Mouse (Mus musculus): Measurements from ENCODE around the gene Ptprcap. TPM values are rescaled to one million over a fixed set of nuclear protein-coding genes. Genes with fewer than 3 reads are reported as not detected.

The Ptprcap gene
- polyA plus RNA-seq, 1 experiment from 2014 or later = 0.82 TPM

GRCm38 (mm10) chr19:4113806-4114230 lies 39.6 kb upstream of the Ptprcap start:
- no peak overlapping the region for H3K4me2 ChIP-seq (ENCODE audit: low read length)
- no peak overlapping the region for H3K4me3 ChIP-seq (ENCODE audit: control insufficient read depth in 1 of 2, insufficient read depth in 1 of 2, low read depth in 1 of 2, low read length in 2 of 2)
- WGBS = 48% methylated on average over 5 of the region's 5 CpGs
- H3K27ac ChIP-seq (replicated peaks in 1 of 2; ENCODE audit: control insufficient read depth in 1 of 2, insufficient read depth in 1 of 2, low read depth in 2 of 2, low read length in 2 of 2) = peak overlapping the region; percentile 23 to 69; a peak in 2 of 4 replicates
- H3K9me3 ChIP-seq (ENCODE audit: control insufficient read depth, low read length) = no peaks in the 10 kb centered on the region
- H3K27me3 ChIP-seq (ENCODE audit: control insufficient read depth, insufficient read depth, low read length) = no peaks in the 10 kb centered on the region
- peaks cover 7 to 16% of the 10 kb centered on the region in 2 experiments; a peak in 3 of 4 replicates for H3K4me1 ChIP-seq (ENCODE audit: control insufficient read depth in 2 of 2, insufficient read depth in 2 of 2, low read length in 2 of 2)
- H3K36me3 ChIP-seq (ENCODE audit: control insufficient read depth, insufficient read depth, low read length) = peaks cover 87% of the 10 kb centered on the region
- ATAC-seq (ENCODE audit: insufficient number of reproducible peaks, insufficient read depth, low FRiP score, low read depth) = no peak
- peak overlapping the region; percentile 38; the same call in 1 of the 2 replicates for H3K9ac ChIP-seq (ENCODE audit: low read length)

GRCm38 (mm10) chr19:4114551-4114950 lies 38.9 kb upstream of the Ptprcap start:
- WGBS = 92% methylated on average over 10 of the region's 10 CpGs
- Histone ChIP-seq H3K4me1 (ENCODE audit: control insufficient read depth in 2 of 2, insufficient read depth in 2 of 2, low read length in 2 of 2) (peaks cover 7 to 16% of the 10 kb centered on the region in 2 experiments; a peak in 3 of 4 replicates), H3K36me3 (ENCODE audit: control insufficient read depth, insufficient read depth, low read length) (peaks cover 80% of the 10 kb centered on the region), H3K4me2 (ENCODE audit: low read length) (no peak overlapping the region), H3K4me3 (ENCODE audit: control insufficient read depth in 1 of 2, insufficient read depth in 1 of 2, low read depth in 1 of 2, low read length in 2 of 2) (no peak overlapping the region), H3K27me3 (ENCODE audit: control insufficient read depth, insufficient read depth, low read length) (no peaks in the 10 kb centered on the region), H3K9me3 (ENCODE audit: control insufficient read depth, low read length) (no peaks in the 10 kb centered on the region), H3K9ac (ENCODE audit: low read length) (no peak overlapping the region), H3K27ac (replicated peaks in 1 of 2; ENCODE audit: control insufficient read depth in 1 of 2, insufficient read depth in 1 of 2, low read depth in 2 of 2, low read length in 2 of 2) (no peak overlapping the region)
- ATAC-seq (ENCODE audit: insufficient number of reproducible peaks, insufficient read depth, low FRiP score, low read depth) = no peak

GRCm38 (mm10) chr19:4115144-4115543 lies 38.3 kb upstream of the Ptprcap start:
- H3K4me2 ChIP-seq (ENCODE audit: low read length) = no peak overlapping the region
- no peak overlapping the region for H3K27ac ChIP-seq (replicated peaks in 1 of 2; ENCODE audit: control insufficient read depth in 1 of 2, insufficient read depth in 1 of 2, low read depth in 2 of 2, low read length in 2 of 2)
- H3K36me3 ChIP-seq (ENCODE audit: control insufficient read depth, insufficient read depth, low read length) = peaks cover 82% of the 10 kb centered on the region
- H3K9ac ChIP-seq (ENCODE audit: low read length) = no peak overlapping the region
- WGBS = 91% methylated on average over 10 of the region's 10 CpGs
- no peaks in the 10 kb centered on the region for H3K27me3 ChIP-seq (ENCODE audit: control insufficient read depth, insufficient read depth, low read length)
- H3K4me3 ChIP-seq (ENCODE audit: control insufficient read depth in 1 of 2, insufficient read depth in 1 of 2, low read depth in 1 of 2, low read length in 2 of 2) = no peak overlapping the region
- H3K9me3 ChIP-seq (ENCODE audit: control insufficient read depth, low read length) = no peaks in the 10 kb centered on the region
- peaks cover 7 to 16% of the 10 kb centered on the region in 2 experiments; a peak in 3 of 4 replicates for H3K4me1 ChIP-seq (ENCODE audit: control insufficient read depth in 2 of 2, insufficient read depth in 2 of 2, low read length in 2 of 2)
- ATAC-seq (ENCODE audit: insufficient number of reproducible peaks, insufficient read depth, low FRiP score, low read depth) = no peak

- Histone ChIP-seq H3K9me3 (ENCODE audit: control insufficient read depth, low read length) (no peaks in the 10 kb centered on the region), H3K36me3 (ENCODE audit: control insufficient read depth, insufficient read depth, low read length) (peaks cover 79% of the 10 kb centered on the region), H3K9ac (ENCODE audit: low read length) (no peak overlapping the region), H3K27me3 (ENCODE audit: control insufficient read depth, insufficient read depth, low read length) (no peaks in the 10 kb centered on the region), H3K4me2 (ENCODE audit: low read length) (no peak overlapping the region), H3K4me1 (ENCODE audit: control insufficient read depth in 2 of 2, insufficient read depth in 2 of 2, low read length in 2 of 2) (peaks cover 11 to 21% of the 10 kb centered on the region in 2 experiments; a peak in 3 of 4 replicates), H3K27ac (replicated peaks in 1 of 2; ENCODE audit: control insufficient read depth in 1 of 2, insufficient read depth in 1 of 2, low read depth in 2 of 2, low read length in 2 of 2) (no peak overlapping the region), H3K4me3 (ENCODE audit: control insufficient read depth in 1 of 2, insufficient read depth in 1 of 2, low read depth in 1 of 2, low read length in 2 of 2) (no peak overlapping the region)
- ATAC-seq (ENCODE audit: insufficient number of reproducible peaks, insufficient read depth, low FRiP score, low read depth) = no peak
- 90% methylated on average over 11 of the region's 11 CpGs for WGBS
Observed at GRCm38 (mm10) chr19:4115816-4116215, 37.6 kb upstream of the Ptprcap start.

- Histone ChIP-seq H3K4me2 (ENCODE audit: low read length) (no peak overlapping the region), H3K4me1 (ENCODE audit: control insufficient read depth in 2 of 2, insufficient read depth in 2 of 2, low read length in 2 of 2) (peaks cover 14 to 23% of the 10 kb centered on the region in 2 experiments; a peak in 3 of 4 replicates), H3K9ac (ENCODE audit: low read length) (no peak overlapping the region), H3K36me3 (ENCODE audit: control insufficient read depth, insufficient read depth, low read length) (peaks cover 67% of the 10 kb centered on the region), H3K4me3 (ENCODE audit: control insufficient read depth in 1 of 2, insufficient read depth in 1 of 2, low read depth in 1 of 2, low read length in 2 of 2) (no peak overlapping the region), H3K27me3 (ENCODE audit: control insufficient read depth, insufficient read depth, low read length) (no peaks in the 10 kb centered on the region), H3K27ac (replicated peaks in 1 of 2; ENCODE audit: control insufficient read depth in 1 of 2, insufficient read depth in 1 of 2, low read depth in 2 of 2, low read length in 2 of 2) (no peak overlapping the region), H3K9me3 (ENCODE audit: control insufficient read depth, low read length) (no peaks in the 10 kb centered on the region)
- WGBS = 98% methylated on average over 7 of the region's 7 CpGs
- no peak for ATAC-seq (ENCODE audit: insufficient number of reproducible peaks, insufficient read depth, low FRiP score, low read depth)
Observed at GRCm38 (mm10) chr19:4117006-4117405, 36.4 kb upstream of the Ptprcap start.

- no peaks in the 10 kb centered on the region for H3K9me3 ChIP-seq (ENCODE audit: control insufficient read depth, low read length)
- no peaks in the 10 kb centered on the region for H3K27me3 ChIP-seq (ENCODE audit: control insufficient read depth, insufficient read depth, low read length)
- no peak overlapping the region for H3K9ac ChIP-seq (ENCODE audit: low read length)
- ATAC-seq (ENCODE audit: insufficient number of reproducible peaks, insufficient read depth, low FRiP score, low read depth) = no peak
- peaks cover 54% of the 10 kb centered on the region for H3K36me3 ChIP-seq (ENCODE audit: control insufficient read depth, insufficient read depth, low read length)
- no peak overlapping the region for H3K4me3 ChIP-seq (ENCODE audit: control insufficient read depth in 1 of 2, insufficient read depth in 1 of 2, low read depth in 1 of 2, low read length in 2 of 2)
- no peak overlapping the region for H3K4me2 ChIP-seq (ENCODE audit: low read length)
- no peak overlapping the region for H3K27ac ChIP-seq (replicated peaks in 1 of 2; ENCODE audit: control insufficient read depth in 1 of 2, insufficient read depth in 1 of 2, low read depth in 2 of 2, low read length in 2 of 2)
- peaks cover 11 to 18% of the 10 kb centered on the region in 2 experiments; a peak in 3 of 4 replicates for H3K4me1 ChIP-seq (ENCODE audit: control insufficient read depth in 2 of 2, insufficient read depth in 2 of 2, low read length in 2 of 2)
- WGBS = 94% methylated on average over 2 of the region's 2 CpGs
Observed at GRCm38 (mm10) chr19:4118350-4118749, 35.1 kb upstream of the Ptprcap start.

GRCm38 (mm10) chr19:4119716-4120487 lies 33.5 kb upstream of the Ptprcap start:
- ATAC-seq (ENCODE audit: insufficient number of reproducible peaks, insufficient read depth, low FRiP score, low read depth) = no peak
- Histone ChIP-seq H3K9me3 (ENCODE audit: control insufficient read depth, low read length) (no peaks in the 10 kb centered on the region), H3K4me3 (ENCODE audit: control insufficient read depth in 1 of 2, insufficient read depth in 1 of 2, low read depth in 1 of 2, low read length in 2 of 2) (no peak overlapping the region), H3K27me3 (ENCODE audit: control insufficient read depth, insufficient read depth, low read length) (no peaks in the 10 kb centered on the region), H3K36me3 (ENCODE audit: control insufficient read depth, insufficient read depth, low read length) (peaks cover 38% of the 10 kb centered on the region), H3K27ac (replicated peaks in 1 of 2; ENCODE audit: control insufficient read depth in 1 of 2, insufficient read depth in 1 of 2, low read depth in 2 of 2, low read length in 2 of 2) (no peak overlapping the region), H3K4me2 (ENCODE audit: low read length) (no peak overlapping the region; the same call in 1 of the 2 replicates), H3K9ac (ENCODE audit: low read length) (no peak overlapping the region), H3K4me1 (ENCODE audit: control insufficient read depth in 2 of 2, insufficient read depth in 2 of 2, low read length in 2 of 2) (peaks cover 6 to 7% of the 10 kb centered on the region in 2 experiments; a peak in 2 of 4 replicates)
- 84% methylated on average over 6 of the region's 6 CpGs for WGBS

Measured in heart, embryonic 14.5 days (tissue).